Mouse (Mus musculus) testis, adult 2 months (tissue): ENCODE measurements at regions not wholly inside any gene's neighbourhood (a gene's known extent, or its start where the extent isn't known, plus 50 kb on each side); places are given as distances from the start of the nearest gene placed in this dataset.
A peak's percentile ranks its signal among the peaks of the same experiment; 100 is the strongest.

Experiments used
- H3K27ac ChIP-seq: fragments of 200-500 bp; 2 replicates; pipeline ENCODE4 v1.5.1; 2012; ENCODE audit warnings: low read depth, low read length; ENCODE audit not compliant: control insufficient read depth, insufficient read depth
- H3K27me3 ChIP-seq: fragments of 200-500 bp; 2 replicates; pipeline ENCODE4 v1.6.1; 2012; ENCODE audit warnings: mild to moderate bottlenecking, low read length, moderate library complexity; ENCODE audit not compliant: control insufficient read depth, insufficient read depth
- H3K36me3 ChIP-seq: fragments of 200-500 bp; 2 replicates; pipeline ENCODE4 v1.6.1; 2012; ENCODE audit warnings: mild to moderate bottlenecking, low read length; ENCODE audit not compliant: control insufficient read depth, insufficient read depth
- H3K4me1 ChIP-seq: fragments of 200-500 bp; 2 replicates; pipeline ENCODE4 v1.6.1; 2012; ENCODE audit warnings: low read length; ENCODE audit not compliant: control insufficient read depth, insufficient read depth
- H3K4me3 ChIP-seq: fragments of 200-500 bp; 2 replicates; pipeline ENCODE4 v1.5.1; 2012; ENCODE audit warnings: low read depth, mild to moderate bottlenecking, low read length, moderate library complexity, mixed read lengths; ENCODE audit not compliant: control insufficient read depth
- CTCF ChIP-seq: fragments of 200-500 bp; IDR thresholded peaks from 2 replicates; pipeline ENCODE4 v1.5.1; 2012; ENCODE audit warnings: low read depth, mild to moderate bottlenecking, inconsistent platforms, low read length, moderate library complexity; ENCODE audit not compliant: control insufficient read depth, insufficient read depth, insufficient replicate concordance
- POLR2A ChIP-seq: fragments of 200-500 bp; IDR thresholded peaks from 2 replicates; pipeline ENCODE4 v1.6.1; 2012; ENCODE audit warnings: low read depth, mild to moderate bottlenecking, inconsistent platforms, low read length, moderate library complexity; ENCODE audit not compliant: control insufficient read depth

GRCm38 (mm10) chr14:105589261-105589660 lies 307.4 kb downstream of the Spry2 start:
- Histone ChIP-seq H3K27ac (no peak overlapping the region), H3K4me1 (no peaks in the 10 kb centered on the region), H3K36me3 (no peaks in the 10 kb centered on the region), H3K27me3 (no peaks in the 10 kb centered on the region), H3K4me3 (peak overlapping the region; percentile 4)
- no peak for TF ChIP-seq CTCF
- TF ChIP-seq POLR2A: no peak

DNA sequence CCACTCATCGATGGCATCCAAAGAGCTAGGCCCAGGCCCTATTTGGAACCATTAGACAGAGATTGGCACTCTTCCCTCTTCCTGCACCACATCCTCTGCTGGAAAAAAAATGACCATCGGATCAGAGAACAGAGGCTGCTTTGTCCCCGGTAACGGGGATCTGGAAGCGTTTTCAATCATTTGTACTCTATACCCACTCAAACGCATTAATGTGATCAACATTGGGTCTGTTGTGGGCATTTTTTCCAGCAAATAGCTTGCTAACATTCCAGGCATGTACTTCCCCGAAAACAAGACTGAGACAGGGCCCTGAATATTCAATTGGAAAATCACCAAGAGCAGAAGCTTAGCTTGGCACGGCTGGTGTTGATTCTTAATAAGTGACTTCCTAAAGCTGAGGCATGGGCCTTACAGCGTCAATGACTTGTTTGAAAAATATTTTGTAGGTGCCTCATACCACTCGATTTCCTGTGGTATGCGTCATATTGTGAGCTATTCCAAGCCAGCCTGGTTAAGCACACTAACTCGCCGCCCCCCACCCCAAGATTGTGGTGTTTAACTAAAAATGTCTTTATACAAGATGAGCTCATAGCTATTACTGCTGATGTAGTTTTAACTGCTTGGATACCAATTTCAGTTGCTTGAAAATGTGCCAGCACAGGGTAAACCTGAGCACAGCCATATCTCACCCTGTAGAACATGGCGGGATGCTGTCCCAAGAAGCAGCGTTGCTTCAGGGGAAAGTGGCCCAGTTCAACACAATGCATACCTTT lies 308.0 kb downstream of the Spry2 start:
- TF ChIP-seq POLR2A (no peak), CTCF (no peak)
- Histone ChIP-seq H3K36me3 (no peaks in the 10 kb centered on the region), H3K27ac (no peak overlapping the region), H3K4me3 (no peak overlapping the region), H3K27me3 (no peaks in the 10 kb centered on the region), H3K4me1 (no peaks in the 10 kb centered on the region)

- Histone ChIP-seq H3K27me3 (no peaks in the 10 kb centered on the region), H3K27ac (no peak overlapping the region), H3K4me1 (no peaks in the 10 kb centered on the region), H3K4me3 (no peak overlapping the region), H3K36me3 (no peaks in the 10 kb centered on the region)
- no peak for TF ChIP-seq CTCF
These were observed 308.6 kb downstream of the Spry2 start for GRCm38 (mm10) chr14:105588029-105588390.

DNA sequence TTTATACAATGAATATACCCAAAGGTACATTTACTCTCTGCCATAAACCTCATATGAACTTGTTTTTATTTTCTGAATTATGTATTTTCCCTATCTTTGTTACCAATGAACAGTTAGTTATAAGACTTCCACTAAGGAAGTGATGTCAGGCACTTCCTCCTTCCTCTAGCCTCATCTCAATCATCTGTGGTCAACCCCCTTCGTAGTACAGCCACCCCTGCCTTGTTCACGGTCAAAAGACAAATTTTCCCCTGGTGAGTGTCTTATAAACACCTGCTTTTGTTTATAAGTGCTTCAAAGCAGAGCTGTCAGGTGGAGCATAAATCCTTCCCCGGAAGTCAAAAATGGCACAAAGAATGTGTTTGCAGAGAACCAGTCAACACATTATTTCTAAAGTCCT lies 312.0 kb downstream of the Spry2 start:
- Histone ChIP-seq H3K4me3 (no peak overlapping the region), H3K36me3 (no peaks in the 10 kb centered on the region), H3K4me1 (no peaks in the 10 kb centered on the region), H3K27me3 (no peaks in the 10 kb centered on the region), H3K27ac (no peak overlapping the region)
- TF ChIP-seq CTCF: no peak
- TF ChIP-seq POLR2A: no peak

- no peak overlapping the region for H3K27ac ChIP-seq
- no peaks in the 10 kb centered on the region for H3K27me3 ChIP-seq
- H3K4me3 ChIP-seq: no peak overlapping the region
- H3K36me3 ChIP-seq: no peaks in the 10 kb centered on the region
- TF ChIP-seq POLR2A (no peak), CTCF (no peak)
- no peaks in the 10 kb centered on the region for H3K4me1 ChIP-seq
These were observed 313.1 kb downstream of the Spry2 start for GRCm38 (mm10) chr14:105583497-105583896.

- TF ChIP-seq CTCF (no peak), POLR2A (no peak)
- H3K27ac ChIP-seq: no peak overlapping the region
- no peak overlapping the region for H3K4me3 ChIP-seq
- no peaks in the 10 kb centered on the region for H3K4me1 ChIP-seq
- H3K36me3 ChIP-seq: no peaks in the 10 kb centered on the region
- no peaks in the 10 kb centered on the region for H3K27me3 ChIP-seq
These were observed 317.9 kb downstream of the Ndfip2 start for GRCm38 (mm10) chr14:105576266-105576665.

GRCm38 (mm10) chr14:105572036-105572891 lies 313.9 kb downstream of the Ndfip2 start:
- Histone ChIP-seq H3K4me3 (no peak overlapping the region), H3K27me3 (no peaks in the 10 kb centered on the region), H3K36me3 (no peaks in the 10 kb centered on the region), H3K27ac (no peak overlapping the region), H3K4me1 (no peaks in the 10 kb centered on the region)
- no peak for TF ChIP-seq CTCF
- TF ChIP-seq POLR2A: no peak

DNA sequence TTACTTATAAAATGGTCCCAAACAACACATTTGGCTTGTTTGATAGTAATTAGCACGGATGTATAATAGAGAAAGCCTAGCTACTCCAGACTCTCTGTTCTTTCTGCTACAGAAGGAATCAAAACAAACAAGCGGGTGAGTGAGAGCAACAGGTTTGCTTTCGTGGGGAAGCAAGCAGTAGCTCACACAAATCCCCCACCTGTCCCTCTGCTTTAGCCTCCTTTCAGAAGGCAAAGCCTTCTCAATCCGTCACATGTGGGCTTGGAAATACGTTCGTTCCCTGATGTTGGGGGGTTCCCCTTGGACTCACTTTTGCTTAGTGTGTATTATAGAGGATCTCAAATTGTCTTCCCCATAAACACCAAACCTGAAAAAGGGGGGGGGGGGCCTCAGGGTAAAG lies 311.8 kb downstream of the Ndfip2 start:
- Histone ChIP-seq H3K4me1 (peaks cover 2% of the 10 kb centered on the region; the same call in 1 of the 2 replicates), H3K27ac (no peak overlapping the region), H3K36me3 (no peaks in the 10 kb centered on the region), H3K4me3 (no peak overlapping the region), H3K27me3 (no peaks in the 10 kb centered on the region)
- no peak for TF ChIP-seq CTCF
- TF ChIP-seq POLR2A: no peak
